Mouse (Mus musculus) gastrocnemius, postnatal 14 days (tissue): ENCODE results near the gene AB124611. TPM values are rescaled to one million over a fixed set of nuclear protein-coding genes. Genes with fewer than 3 reads are reported as not detected.
"Not testable (repeated sequence)": the region's sequence is repeated elsewhere in the genome, so short reads cannot be mapped to it uniquely, and the experiment has no call there.

ENCODE experiments used
- DNase-seq: peaks from one replicate; pipeline ENCODE4 v3.0.0; 2021; ENCODE audit warnings: mixed read lengths
- intact Hi-C: fragments of 180-260 bp; cut with DNase I; formaldehyde crosslinking; loops from one replicate; pipeline ENCODE4 v1.15.1; 2025; ENCODE audit warnings: low total_unique reads
- long read RNA-seq, 2 experiments: library from polyadenylated mRNA; stranded (forward); transcript quantifications; one replicate each; pipeline ENCODE4 v2.0.0; 2021
- total RNA-seq, 2 experiments: library from RNA; stranded (reverse); gene quantifications; 2 replicates each; pipeline ENCODE4 v1.2.3; 2021

Gene AB124611
- 1 to 10 TPM; 1.0 to 1.5 TPM for total RNA-seq
- long read RNA-seq, experiment 1 = 0 reads
- long read RNA-seq, experiment 2 = 0 reads

GRCm38 (mm10) chr9:21525937-21526633 is at the start of gene AB124611:
AB124611 (plus strand) TSS chr9:21526176.
- no peak for DNase-seq

GRCm38 (mm10) chr9:21477707-21478106 is 48.3 kb upstream of the AB124611 start:
- DNase-seq = no peak
- intact Hi-C loops = no loop called here

More at GRCm38 (mm10) chr9:21525937-21526633, at the start of gene AB124611:
- intact Hi-C loops = no loop called here

- no peak for DNase-seq
- intact Hi-C loops = no loop called here
These were observed 41.9 kb upstream of the AB124611 start for GRCm38 (mm10) chr9:21484065-21484464.

- DNase-seq, intact Hi-C loops: not testable (repeated sequence)
These were observed 37.7 kb upstream of the AB124611 start for GRCm38 (mm10) chr9:21488246-21488645.

- no peak for DNase-seq
- intact Hi-C loops = no loop called here
These were observed 35.3 kb upstream of the AB124611 start for GRCm38 (mm10) chr9:21490696-21491095.

- intact Hi-C loops = no loop called here
- DNase-seq = no peak
These were observed 32.1 kb upstream of the AB124611 start for GRCm38 (mm10) chr9:21493907-21494306.

GRCm38 (mm10) chr9:21494726-21495125 is 31.2 kb upstream of the AB124611 start:
- no peak for DNase-seq
- intact Hi-C loops = no loop called here

- intact Hi-C loops = no loop called here
- peak; percentile 81 for DNase-seq
These were observed 29.5 kb upstream of the AB124611 start for GRCm38 (mm10) chr9:21496308-21497049.

- intact Hi-C loops = no loop called here
These were observed 28.9 kb upstream of the AB124611 start for GRCm38 (mm10) chr9:21497050-21497542.

GRCm38 (mm10) chr9:21497664-21498063 is 28.3 kb upstream of the AB124611 start:
- no peak for DNase-seq
- intact Hi-C loops = no loop called here

More at GRCm38 (mm10) chr9:21497050-21497542, 28.9 kb upstream of the AB124611 start:
- no peak for DNase-seq

- no peak for DNase-seq
- intact Hi-C loops = no loop called here
These were observed 27.6 kb upstream of the AB124611 start for GRCm38 (mm10) chr9:21498284-21498902.

GRCm38 (mm10) chr9:21503352-21503751 is 22.6 kb upstream of the AB124611 start:
- intact Hi-C loops = no loop called here
- DNase-seq = no peak

- intact Hi-C loops = no loop called here
- DNase-seq = no peak
These were observed 20.2 kb upstream of the AB124611 start for GRCm38 (mm10) chr9:21505767-21506166.

GRCm38 (mm10) chr9:21507753-21508430 is 18.1 kb upstream of the AB124611 start:
- intact Hi-C loops = no loop called here
- no peak for DNase-seq

- no peak for DNase-seq
- intact Hi-C loops = no loop called here
These were observed 17.0 kb upstream of the AB124611 start for GRCm38 (mm10) chr9:21508871-21509404.

GRCm38 (mm10) chr9:21509772-21510688 is 15.9 kb upstream of the AB124611 start, which contains the start of gene Tmed1:
Tmed1 (minus strand) TSS chr9:21510252.
- DNase-seq = peak; percentile 93
- intact Hi-C loops = no loop called here

- intact Hi-C loops = no loop called here
- DNase-seq = no peak
These were observed 15.3 kb upstream of the AB124611 start for GRCm38 (mm10) chr9:21510689-21511015.

- DNase-seq = no peak
- intact Hi-C loops = no loop called here
These were observed 14.9 kb upstream of the AB124611 start for GRCm38 (mm10) chr9:21511052-21511451.
